Mouse (Mus musculus) gastrocnemius, postnatal 10 days (tissue): ENCODE measurements around the gene Wnt6. TPM values are rescaled to one million over a fixed set of nuclear protein-coding genes. Genes with fewer than 3 reads are reported as not detected.

ENCODE experiments used
- DNase-seq: peaks from one replicate; pipeline ENCODE4 v3.0.0; 2021; ENCODE audit warnings: mixed read lengths
- total RNA-seq, 2 experiments: library from RNA; stranded (reverse); gene quantifications; 2 replicates each; pipeline ENCODE4 v1.2.3; 2021

Gene Wnt6
- total RNA-seq, 2 experiments from 2014 or later, result 0.95 to 1.5 TPM

GRCm38 (mm10) chr1:74775816-74776215, 4.1 kb downstream of the Wnt6 start:
- no peak for DNase-seq

GRCm38 (mm10) chr1:74778934-74779486, 7.3 kb downstream of the Wnt6 start:
- no peak for DNase-seq

GRCm38 (mm10) chr1:74782045-74782444, 10.4 kb downstream of the Wnt6 start:
- DNase-seq, result no peak

- no peak for DNase-seq
Observed at GRCm38 (mm10) chr1:74783554-74783953, 11.9 kb downstream of the Wnt6 start.

- peak; percentile 77 for DNase-seq
Observed at GRCm38 (mm10) chr1:74784041-74784759, 12.5 kb downstream of the Wnt6 start.

GRCm38 (mm10) chr1:74787846-74788245, 16.2 kb downstream of the Wnt6 start:
- DNase-seq, result peak; percentile 77

- DNase-seq, result no peak
Observed at GRCm38 (mm10) chr1:74788603-74789176, 17.0 kb downstream of the Wnt6 start.

GRCm38 (mm10) chr1:74790095-74790494, 18.4 kb downstream of the Wnt6 start:
- DNase-seq, result no peak

GRCm38 (mm10) chr1:74791249-74791648, 19.6 kb downstream of the Wnt6 start, which contains the start of gene Wnt10a:
Gene Wnt10a (plus strand): TSS chr1:74791516.
- no peak for DNase-seq

GRCm38 (mm10) chr1:74792831-74793660, 21.4 kb downstream of the Wnt6 start:
- no peak for DNase-seq

- no peak for DNase-seq
Observed at GRCm38 (mm10) chr1:74794487-74795144, 22.9 kb downstream of the Wnt6 start.

GRCm38 (mm10) chr1:74795145-74795529, 23.4 kb downstream of the Wnt6 start:
- no peak for DNase-seq

GRCm38 (mm10) chr1:74797459-74797858, 25.8 kb downstream of the Wnt6 start:
- no peak for DNase-seq

GRCm38 (mm10) chr1:74800424-74800888, 28.8 kb downstream of the Wnt6 start:
- no peak for DNase-seq

- DNase-seq, result no peak
Observed at GRCm38 (mm10) chr1:74801631-74802140, 30.0 kb downstream of the Wnt6 start.

GRCm38 (mm10) chr1:74802795-74803656, 31.3 kb downstream of the Wnt6 start:
- DNase-seq, result peak; percentile 77

- DNase-seq, result no peak
Observed at GRCm38 (mm10) chr1:74804211-74804870, 32.6 kb downstream of the Wnt6 start.

GRCm38 (mm10) chr1:74805340-74805835, 33.7 kb downstream of the Wnt6 start:
- no peak for DNase-seq

GRCm38 (mm10) chr1:74805843-74806242, 34.2 kb downstream of the Wnt6 start:
- DNase-seq, result no peak
